Mouse (Mus musculus) embryonic facial prominence, embryonic 12.5 days (tissue): ENCODE data around the gene Yme1l1. TPM values are rescaled to one million over a fixed set of nuclear protein-coding genes. Genes with fewer than 3 reads are reported as not detected.

Experiments used
- ATAC-seq: fragments of 200-750 bp; cut with Nextera tagmentation; 2 replicates; pipeline ENCODE4 v1.8.0; 2017; ENCODE audit not compliant: insufficient number of reproducible peaks, insufficient read depth, low FRiP score, low TSS enrichment
- H3K27ac ChIP-seq: fragments of 300-500 bp; sonication (generic); 2 replicates; pipeline ENCODE4 v1.5.1; 2016; ENCODE audit warnings: mild to moderate bottlenecking
- H3K27me3 ChIP-seq: fragments of 300-500 bp; sonication (generic); 2 replicates; pipeline ENCODE4 v1.6.1; 2016; ENCODE audit warnings: mild to moderate bottlenecking, moderate library complexity
- H3K36me3 ChIP-seq: fragments of 300-500 bp; sonication (generic); 2 replicates; pipeline ENCODE4 v1.6.1; 2016; ENCODE audit warnings: mild to moderate bottlenecking
- H3K4me1 ChIP-seq: fragments of 300-500 bp; sonication (generic); 2 replicates; pipeline ENCODE4 v1.6.1; 2016
- H3K4me2 ChIP-seq: fragments of 300-500 bp; sonication (generic); replicated peaks from 2 replicates; pipeline ENCODE4 v1.6.1; 2016; ENCODE audit warnings: mild to moderate bottlenecking, moderate library complexity
- H3K4me3 ChIP-seq: fragments of 300-500 bp; sonication (generic); 2 replicates; pipeline ENCODE4 v1.5.1; 2016; ENCODE audit warnings: mild to moderate bottlenecking
- H3K9ac ChIP-seq: fragments of 300-500 bp; sonication (generic); 2 replicates; pipeline ENCODE4 v1.6.1; 2016; ENCODE audit warnings: mild to moderate bottlenecking, moderate library complexity
- H3K9me3 ChIP-seq: fragments of 300-500 bp; sonication (generic); 2 replicates; pipeline ENCODE4 v1.6.1; 2016; ENCODE audit warnings: mild to moderate bottlenecking, moderate library complexity
- WGBS: fragments of 180-500 bp; shearing (Covaris S2); methylation state at CpG from one replicate; pipeline ENCODE4 v1.1.7; 2016; 5-methylcytosine and 5-hydroxymethylcytosine counted together
- polyA plus RNA-seq: library from polyadenylated mRNA; unstranded; fragments of >200 nt; fragmentation: Nextera tagmentation; extraction: Ambion mirVana; gene quantifications from 2 replicates; pipeline ENCODE4 v1.2.1, GENCODE M21; 2016

Yme1l1 gene
- polyA plus RNA-seq, result 87.5 and 92.9 TPM in 2 replicates

DNA sequence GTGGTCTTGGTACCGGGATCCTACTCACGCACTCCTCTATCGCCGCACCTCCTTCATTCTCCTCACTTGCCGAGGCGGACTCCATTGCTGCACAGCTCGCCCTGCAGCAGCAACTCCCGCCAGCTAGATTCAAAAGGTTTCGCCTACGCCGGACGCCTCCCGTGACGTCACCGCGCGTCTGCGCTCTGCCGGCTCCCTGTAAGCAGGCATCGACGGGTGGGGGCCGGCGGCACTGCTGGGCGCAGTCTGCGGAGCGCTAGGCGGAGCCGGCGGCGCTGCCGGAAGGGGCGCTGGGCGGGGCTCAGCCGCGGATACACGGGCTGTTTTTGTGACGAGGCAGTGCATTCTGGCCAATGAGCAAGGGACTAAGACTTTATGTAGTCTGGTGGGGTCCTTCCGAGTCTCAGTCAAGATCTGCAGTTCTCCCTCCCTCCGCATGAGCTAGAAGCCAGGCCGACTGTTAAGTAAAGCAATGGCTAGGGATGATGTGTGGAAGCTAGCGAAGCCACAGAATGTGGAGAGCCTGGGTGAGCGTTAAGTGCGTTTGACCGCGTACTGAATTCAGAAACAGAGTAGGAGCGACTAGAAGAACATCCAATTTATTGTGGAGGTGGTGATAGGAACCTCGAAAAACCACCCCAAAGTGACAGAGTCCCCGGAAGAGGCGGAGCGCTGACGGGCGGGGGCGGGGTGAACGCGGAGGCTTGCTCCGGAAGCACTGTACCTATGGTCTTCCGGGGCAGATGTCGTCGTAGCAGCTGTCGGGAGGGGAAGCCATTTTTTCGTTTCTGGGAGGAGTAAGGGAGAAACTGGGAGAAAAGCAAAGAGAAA is at the start of gene Yme1l1, which contains the start of gene Mastl:
Gene Yme1l1, plus strand, starts transcription at position 593 of the 831 bp plus-strand sequence.
Gene Mastl, minus strand, starts transcription at position 248 of the 831 bp plus-strand sequence.
- Histone ChIP-seq H3K36me3 (peaks cover 2% of the 10 kb centered on the region; the same call in 1 of the 2 replicates), H3K9me3 (no peaks in the 10 kb centered on the region), H3K4me3 (peak within 1 kb of the TSS; percentile 69), H3K4me2 (peak within 1 kb of the TSS; percentile 82), H3K9ac (peak within 1 kb of the TSS; percentile 69), H3K27ac (peak within 1 kb of the TSS; percentile 98), H3K4me1 (peaks cover 21% of the 10 kb centered on the region), H3K27me3 (no peaks in the 10 kb centered on the region)
- peak; percentile 99 for ATAC-seq
- under 1% methylated on average over 61 of the region's 61 CpGs for WGBS

DNA sequence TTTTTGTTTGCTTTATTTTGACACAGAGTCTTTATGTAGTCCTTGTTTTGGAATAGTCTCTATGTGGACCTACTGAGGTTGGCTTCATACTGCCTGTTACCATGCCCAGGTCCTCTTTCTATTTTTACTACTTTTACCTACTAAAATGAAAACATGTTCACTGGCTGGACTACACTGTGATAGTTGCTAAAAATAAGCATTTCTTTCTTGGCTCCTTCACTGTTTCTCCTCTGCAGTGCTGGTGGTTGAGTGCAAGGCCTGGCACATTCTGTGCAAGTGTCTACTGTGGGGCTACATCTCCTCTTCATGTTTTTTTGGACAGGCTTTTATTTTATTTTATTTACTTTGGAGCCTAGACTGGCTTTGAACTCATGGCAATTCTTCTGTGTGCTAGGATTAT is 36.6 kb upstream of the Yme1l1 start:
- ATAC-seq, result no peak
- no peak overlapping the region for H3K9ac ChIP-seq
- no peak overlapping the region for H3K27ac ChIP-seq
- no peaks in the 10 kb centered on the region for H3K27me3 ChIP-seq
- no peak overlapping the region for H3K4me3 ChIP-seq
- H3K4me2 ChIP-seq, result no peak overlapping the region
- peaks cover 16% of the 10 kb centered on the region; the same call in 1 of the 2 replicates for H3K36me3 ChIP-seq
- H3K9me3 ChIP-seq, result no peaks in the 10 kb centered on the region
- no peaks in the 10 kb centered on the region for H3K4me1 ChIP-seq

DNA sequence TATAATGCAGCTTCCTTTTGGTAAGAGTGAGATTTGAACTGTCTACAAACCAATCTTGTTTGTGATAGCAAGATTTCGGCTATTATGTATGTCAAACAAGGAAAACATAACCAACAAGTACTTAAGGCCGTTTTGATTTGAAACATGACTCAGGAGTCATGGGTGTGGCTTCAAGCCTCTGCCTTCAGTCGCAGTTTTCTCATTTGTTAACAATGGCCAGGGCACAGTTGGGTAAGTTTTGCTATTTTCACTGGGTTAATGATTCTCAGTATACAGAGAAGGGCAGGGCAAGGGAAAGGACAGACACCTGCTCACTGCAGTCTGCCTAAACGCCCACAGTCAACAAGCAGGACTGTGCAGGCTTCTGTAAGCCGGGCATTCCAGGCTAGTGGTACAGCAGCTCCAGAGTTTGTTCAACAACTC is 959 bp upstream of the Yme1l1 start:
- peak overlapping the region; percentile 69 for H3K9ac ChIP-seq
- peak; percentile 24 for ATAC-seq
- no peaks in the 10 kb centered on the region for H3K36me3 ChIP-seq
- H3K4me3 ChIP-seq, result peak overlapping the region; percentile 69
- WGBS, result 7% methylated on average over 5 of the region's 5 CpGs
- H3K27ac ChIP-seq, result peak overlapping the region; percentile 98
- H3K4me1 ChIP-seq, result peaks cover 21% of the 10 kb centered on the region
- peak overlapping the region; percentile 82 for H3K4me2 ChIP-seq
- H3K27me3 ChIP-seq, result no peaks in the 10 kb centered on the region
- H3K9me3 ChIP-seq, result no peaks in the 10 kb centered on the region

DNA sequence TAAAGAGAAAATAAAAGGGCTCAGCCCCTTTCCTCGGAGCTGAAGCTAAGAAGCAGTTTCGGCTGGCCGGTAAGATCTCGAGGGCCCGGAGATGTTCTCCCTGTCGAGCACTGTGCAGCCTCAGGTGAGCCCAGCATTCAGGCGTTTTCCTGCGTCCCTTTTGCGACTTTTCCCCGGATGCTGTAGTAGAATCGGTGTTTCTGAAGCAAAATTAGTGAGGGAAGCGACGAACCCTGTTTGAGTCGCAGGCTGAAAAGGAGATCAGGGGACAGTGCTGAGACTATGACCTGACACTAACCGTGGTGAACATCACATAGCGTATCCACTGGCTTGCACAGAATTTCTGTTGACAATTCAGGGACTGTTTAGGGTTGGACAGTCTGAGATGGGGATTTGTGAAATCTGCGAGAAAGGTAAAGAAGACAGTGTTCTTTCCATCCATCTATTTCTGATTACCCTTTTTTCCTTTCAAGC is 476 bp downstream of the Yme1l1 start:
- ATAC-seq, result peak; percentile 2; the same call in 1 of the 2 replicates

DNA sequence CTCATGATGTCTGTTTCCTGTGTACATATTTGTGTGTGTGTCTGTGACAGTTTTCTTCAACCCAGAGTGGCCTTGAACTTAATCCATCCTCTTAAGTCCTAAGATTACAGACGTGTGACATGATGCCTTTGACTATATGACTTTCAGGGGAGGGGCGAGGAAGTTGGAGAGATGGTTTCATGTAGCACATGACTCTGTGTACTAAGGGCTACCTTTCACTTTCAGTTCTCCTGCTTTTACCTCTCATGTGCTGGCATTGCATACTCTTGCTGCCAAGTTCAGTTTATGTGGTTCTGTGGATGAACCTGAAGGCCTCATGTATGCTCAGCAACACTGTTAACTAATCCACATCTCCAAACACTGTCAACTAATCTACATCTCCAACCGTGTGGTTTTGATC is 16.1 kb downstream of the Yme1l1 start:
- ATAC-seq, result no peak
- H3K4me2 ChIP-seq, result no peak overlapping the region
- H3K4me3 ChIP-seq, result no peak overlapping the region
- no peak overlapping the region for H3K9ac ChIP-seq
- H3K27ac ChIP-seq, result no peak overlapping the region
- peaks cover 58% of the 10 kb centered on the region for H3K36me3 ChIP-seq
- WGBS, result 88% methylated on average over 3 of the region's 3 CpGs
- H3K9me3 ChIP-seq, result no peaks in the 10 kb centered on the region
- H3K27me3 ChIP-seq, result no peaks in the 10 kb centered on the region
- no peaks in the 10 kb centered on the region for H3K4me1 ChIP-seq

More for the DNA sequence above, 476 bp downstream of the Yme1l1 start:
- H3K36me3 ChIP-seq, result peaks cover 4% of the 10 kb centered on the region; the same call in 1 of the 2 replicates
- no peaks in the 10 kb centered on the region for H3K27me3 ChIP-seq
- H3K4me2 ChIP-seq, result peak overlapping the region; percentile 82
- H3K27ac ChIP-seq, result peak overlapping the region; percentile 98
- peaks cover 21% of the 10 kb centered on the region for H3K4me1 ChIP-seq
- WGBS, result under 1% methylated on average over 17 of the region's 17 CpGs
- H3K4me3 ChIP-seq, result peak overlapping the region; percentile 69
- H3K9me3 ChIP-seq, result no peaks in the 10 kb centered on the region
- H3K9ac ChIP-seq, result peak overlapping the region; percentile 63

DNA sequence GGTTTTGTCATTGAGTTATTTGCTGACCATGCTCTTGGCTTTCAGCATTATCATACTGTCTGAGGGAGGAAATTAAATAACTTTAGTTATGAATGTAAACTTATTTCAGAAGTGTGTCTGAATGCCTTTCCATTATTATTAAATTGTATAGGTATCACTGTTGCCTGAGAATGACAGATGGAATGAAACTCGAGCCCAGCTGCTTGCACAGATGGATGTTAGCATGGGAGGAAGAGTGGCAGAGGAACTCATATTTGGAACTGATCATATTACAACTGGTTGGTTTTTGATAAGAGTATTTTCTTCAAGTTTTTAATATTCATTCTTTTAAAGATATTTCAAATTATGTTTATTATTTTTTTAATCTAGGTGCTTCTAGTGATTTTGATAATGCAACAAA is 38.2 kb downstream of the Yme1l1 start:
- Histone ChIP-seq H3K27ac (no peak overlapping the region), H3K36me3 (peaks cover 65% of the 10 kb centered on the region), H3K4me1 (no peaks in the 10 kb centered on the region), H3K27me3 (no peaks in the 10 kb centered on the region), H3K4me2 (no peak overlapping the region), H3K9ac (no peak overlapping the region), H3K4me3 (no peak overlapping the region), H3K9me3 (no peaks in the 10 kb centered on the region)
- ATAC-seq, result no peak
- WGBS, result 80% methylated on average over 1 of the region's 1 CpGs

DNA sequence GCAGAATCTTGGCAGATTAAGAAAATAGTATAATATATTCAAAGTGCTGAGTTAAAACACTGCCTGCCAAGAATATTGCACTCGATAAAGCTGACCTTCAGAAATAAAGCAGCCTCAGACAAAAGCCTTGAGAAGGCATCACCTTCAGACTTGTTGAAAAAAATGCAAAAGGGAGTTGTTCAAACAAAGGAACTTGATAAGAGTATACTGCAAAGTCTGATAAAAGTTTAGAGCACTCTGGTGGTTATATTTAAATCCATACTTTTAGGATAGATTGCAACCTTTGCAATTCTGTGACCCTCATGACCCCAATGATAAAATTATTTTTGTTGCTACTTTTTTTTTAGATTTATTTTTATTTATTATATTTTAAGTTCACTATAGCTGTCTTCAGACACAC is 44.9 kb downstream of the Yme1l1 start:
- H3K27ac ChIP-seq, result no peak overlapping the region
- H3K9ac ChIP-seq, result no peak overlapping the region
- H3K4me3 ChIP-seq, result no peak overlapping the region
- H3K4me1 ChIP-seq, result no peaks in the 10 kb centered on the region
- peaks cover 28% of the 10 kb centered on the region for H3K36me3 ChIP-seq
- no peak for ATAC-seq
- no peak overlapping the region for H3K4me2 ChIP-seq
- no peaks in the 10 kb centered on the region for H3K27me3 ChIP-seq
- H3K9me3 ChIP-seq, result no peaks in the 10 kb centered on the region
- 90% methylated on average over 1 of the region's 1 CpGs for WGBS

DNA sequence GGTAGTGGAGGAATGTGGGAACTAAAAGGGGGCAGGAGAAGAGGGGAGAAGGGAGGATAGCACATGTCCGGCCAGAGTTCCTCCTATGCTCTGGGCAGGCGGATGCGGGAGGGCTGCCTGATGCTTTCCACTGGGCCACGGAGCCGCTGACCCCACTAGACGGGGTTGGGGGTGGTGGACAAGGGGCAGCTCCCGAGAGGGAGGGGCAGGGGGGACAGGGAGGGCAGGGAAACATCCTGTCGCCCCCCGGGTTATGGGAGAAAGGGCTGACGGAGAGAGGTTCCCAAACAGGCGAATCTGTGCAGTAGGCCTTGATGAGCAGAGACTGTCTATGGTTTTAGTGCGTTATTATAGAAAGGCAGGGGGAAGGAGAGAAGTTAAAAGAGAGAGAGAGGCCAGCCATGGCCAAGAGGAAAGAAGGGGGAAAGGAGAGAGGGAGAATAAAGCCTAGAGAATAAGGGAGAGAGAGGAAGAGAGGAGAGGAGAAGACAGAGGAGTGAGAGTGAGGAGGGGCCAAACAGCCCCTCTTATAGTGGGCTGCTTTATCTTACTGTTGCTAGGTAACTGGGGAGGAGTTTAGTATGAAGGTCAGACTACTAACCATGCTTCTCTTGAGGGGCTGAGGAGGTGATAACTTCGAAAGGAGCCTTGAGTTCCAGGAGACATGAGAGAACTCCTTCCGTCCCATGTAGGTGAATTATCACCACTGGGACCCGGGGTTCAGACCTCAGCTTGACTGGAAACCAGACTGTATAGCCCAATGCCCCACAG is 46.9 kb downstream of the Yme1l1 start:
- H3K9ac ChIP-seq, result no peak overlapping the region
- no peaks in the 10 kb centered on the region for H3K4me1 ChIP-seq
- no peaks in the 10 kb centered on the region for H3K9me3 ChIP-seq
- H3K4me3 ChIP-seq, result no peak overlapping the region
- H3K27me3 ChIP-seq, result no peaks in the 10 kb centered on the region
- 55% methylated on average over 15 of the region's 15 CpGs for WGBS
- no peak overlapping the region for H3K4me2 ChIP-seq
- ATAC-seq, result no peak
- H3K27ac ChIP-seq, result no peak overlapping the region
- H3K36me3 ChIP-seq, result peaks cover 20% of the 10 kb centered on the region

DNA sequence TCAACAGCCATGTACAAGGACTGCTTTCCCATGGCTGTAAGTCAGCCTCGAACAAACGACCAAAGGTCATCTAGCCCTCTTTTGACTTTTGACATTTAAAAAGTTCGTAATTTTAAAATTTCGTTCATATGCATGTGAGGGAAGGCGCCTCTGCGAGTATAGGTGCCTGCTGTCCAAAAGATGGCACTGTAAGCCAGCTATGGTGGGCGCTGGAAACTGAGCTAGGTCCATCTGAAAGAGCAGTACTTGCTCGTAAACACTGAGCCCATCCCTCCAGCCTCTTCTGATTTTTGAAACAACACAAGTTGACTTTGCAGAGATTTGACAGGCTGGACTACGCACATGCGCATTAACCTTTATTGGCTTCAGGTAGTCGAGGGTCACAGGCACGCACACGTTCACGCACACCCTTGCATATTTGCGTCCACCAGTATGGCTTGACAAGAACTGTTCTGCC is 50.9 kb downstream of the Yme1l1 start, which contains the start of gene 4931423N10Rik:
Gene 4931423N10Rik, plus strand, starts transcription at position 407 of the 457 bp plus-strand sequence.
- Histone ChIP-seq H3K4me1 (no peaks in the 10 kb centered on the region), H3K27me3 (no peaks in the 10 kb centered on the region), H3K9me3 (no peaks in the 10 kb centered on the region), H3K27ac (no peak within 1 kb of the TSS), H3K36me3 (no peaks in the 10 kb centered on the region), H3K4me2 (no peak within 1 kb of the TSS), H3K9ac (no peak within 1 kb of the TSS), H3K4me3 (no peak within 1 kb of the TSS)
- ATAC-seq, result no peak
- 76% methylated on average over 15 of the region's 15 CpGs for WGBS

DNA sequence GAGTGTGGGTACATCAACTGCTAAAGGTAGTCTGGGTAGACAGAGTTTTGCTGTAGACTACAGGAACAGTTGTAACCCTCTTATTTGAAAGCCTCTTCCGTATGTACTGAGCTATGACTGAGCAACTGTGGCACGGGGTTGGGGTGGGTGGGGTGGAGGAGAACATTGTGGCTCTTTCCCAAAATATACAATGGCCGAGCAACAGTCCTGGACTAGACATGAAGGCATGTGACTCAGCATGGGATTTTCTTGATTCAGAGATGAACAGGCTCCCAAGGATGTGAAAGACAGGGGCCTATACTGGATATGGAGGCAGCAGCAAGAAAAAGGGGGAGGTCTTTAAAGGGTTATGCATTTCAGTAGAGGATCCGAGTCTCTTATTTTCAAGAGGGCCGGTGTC is 57.5 kb downstream of the Yme1l1 start:
- H3K9me3 ChIP-seq, result no peaks in the 10 kb centered on the region
- H3K36me3 ChIP-seq, result no peaks in the 10 kb centered on the region
- H3K9ac ChIP-seq, result no peak overlapping the region
- ATAC-seq, result no peak
- H3K4me2 ChIP-seq, result no peak overlapping the region
- no peak overlapping the region for H3K4me3 ChIP-seq
- H3K27me3 ChIP-seq, result no peaks in the 10 kb centered on the region
- H3K4me1 ChIP-seq, result no peaks in the 10 kb centered on the region
- no peak overlapping the region for H3K27ac ChIP-seq
- 83% methylated on average over 5 of the region's 5 CpGs for WGBS

DNA sequence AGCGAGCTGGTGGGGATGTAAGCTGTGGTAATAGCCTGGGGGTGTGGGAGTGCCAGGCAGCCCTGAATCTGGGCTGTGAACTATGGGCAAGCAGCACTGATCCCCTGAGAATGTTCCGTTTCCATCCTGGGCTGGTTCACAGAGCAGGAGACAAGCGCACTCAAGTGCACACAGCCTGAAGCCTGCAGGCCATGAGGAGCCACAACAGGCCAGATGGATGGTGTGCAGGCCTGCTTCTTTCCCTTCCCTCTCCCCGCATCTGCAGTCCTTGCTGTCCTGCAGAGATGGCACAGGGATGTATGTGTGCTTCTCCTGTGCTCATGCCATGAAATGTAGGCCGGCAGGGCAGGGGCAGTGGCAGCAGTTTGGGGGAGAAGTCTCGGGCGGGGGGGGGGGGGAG is 69.0 kb downstream of the Yme1l1 start:
- Histone ChIP-seq H3K27me3 (no peaks in the 10 kb centered on the region), H3K9me3 (no peaks in the 10 kb centered on the region), H3K36me3 (no peaks in the 10 kb centered on the region), H3K9ac (no peak overlapping the region), H3K27ac (no peak overlapping the region), H3K4me2 (no peak overlapping the region), H3K4me1 (no peaks in the 10 kb centered on the region), H3K4me3 (no peak overlapping the region)
- ATAC-seq, result no peak
- whole genome bisulfite sequencing, result 50% methylated on average over 6 of the region's 7 CpGs
